Mouse (Mus musculus) ES-Bruce4 (cell line): ENCODE measurements around the gene Dock10.

Source experiments
- CTCF ChIP-seq: IDR thresholded peaks from one replicate; pipeline ENCODE4 v1.8.1; 2011; ENCODE audit warnings: low read depth, low read length
- POLR2A ChIP-seq: IDR thresholded peaks from one replicate; pipeline ENCODE4 v1.8.1; 2011; ENCODE audit warnings: low read length; ENCODE audit not compliant: insufficient read depth

DNA sequence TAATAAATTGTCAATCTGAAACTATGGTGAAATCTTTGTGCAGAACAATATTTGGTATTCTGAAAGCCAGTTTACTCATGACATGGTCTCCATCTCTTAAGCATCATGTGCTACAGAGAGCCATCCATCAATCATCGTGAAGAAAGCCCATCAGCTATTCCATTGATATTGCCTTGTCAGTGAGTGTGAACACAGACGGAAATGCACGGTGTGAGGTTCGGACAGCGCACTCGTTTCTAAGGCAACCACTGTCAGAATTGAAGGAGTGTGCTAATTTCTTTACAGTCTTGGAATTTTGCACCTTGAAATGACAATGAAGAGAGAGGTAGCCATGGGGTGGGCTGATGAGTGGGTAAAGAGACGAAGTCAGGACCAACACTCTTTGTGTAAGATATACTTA, 259.1 kb downstream of the Dock10 start:
- TF ChIP-seq POLR2A = no peak
- TF ChIP-seq CTCF = no peak
